Mouse (Mus musculus): ENCODE results near the gene Gm45837.

Gene Gm45837

DNA sequence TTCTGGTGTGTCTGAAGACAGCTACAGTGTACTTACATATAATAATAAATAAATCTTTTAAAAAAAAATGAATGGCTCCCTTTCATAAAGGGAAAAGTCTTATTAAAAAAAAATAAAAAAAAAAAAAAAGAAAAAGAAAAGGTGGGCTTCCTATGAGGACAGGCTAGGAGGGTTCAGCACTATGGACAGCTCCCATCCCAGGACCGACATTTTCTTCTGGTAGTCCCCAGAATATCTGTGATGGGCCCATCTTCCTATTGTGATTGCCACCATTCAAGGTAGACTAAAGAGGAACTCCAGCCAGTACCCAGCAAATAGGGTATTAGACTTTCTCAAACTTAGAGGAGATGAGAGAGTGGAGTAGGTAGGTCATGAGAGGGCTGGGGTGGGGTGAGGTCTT is 27.2 kb downstream of the Gm45837 start:
- DNase-seq (ENCODE audit: low spot score in 2 of 2) = no peak

DNA sequence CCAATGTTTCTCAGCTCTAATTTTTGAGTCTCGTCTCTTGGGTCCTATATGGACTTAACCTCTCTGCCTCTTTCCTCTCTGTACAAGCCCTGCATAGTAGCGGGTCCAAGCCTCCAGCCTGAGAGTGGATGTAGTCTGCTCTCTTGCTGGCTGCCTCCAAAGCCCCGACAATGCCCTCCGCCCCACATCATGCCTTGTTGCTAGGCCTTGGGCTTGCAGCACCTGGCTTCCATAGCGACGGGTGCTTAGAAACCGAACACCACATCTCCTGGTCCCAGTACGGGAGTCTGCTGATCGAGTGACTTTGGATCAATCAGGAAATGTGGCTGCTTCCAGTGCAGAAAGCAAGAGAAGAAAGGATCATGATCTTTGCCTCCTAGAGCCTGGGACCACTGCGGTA is 32.4 kb downstream of the Gm45837 start:
- DNase-seq (ENCODE audit: low spot score in 2 of 2) = no peak

DNA sequence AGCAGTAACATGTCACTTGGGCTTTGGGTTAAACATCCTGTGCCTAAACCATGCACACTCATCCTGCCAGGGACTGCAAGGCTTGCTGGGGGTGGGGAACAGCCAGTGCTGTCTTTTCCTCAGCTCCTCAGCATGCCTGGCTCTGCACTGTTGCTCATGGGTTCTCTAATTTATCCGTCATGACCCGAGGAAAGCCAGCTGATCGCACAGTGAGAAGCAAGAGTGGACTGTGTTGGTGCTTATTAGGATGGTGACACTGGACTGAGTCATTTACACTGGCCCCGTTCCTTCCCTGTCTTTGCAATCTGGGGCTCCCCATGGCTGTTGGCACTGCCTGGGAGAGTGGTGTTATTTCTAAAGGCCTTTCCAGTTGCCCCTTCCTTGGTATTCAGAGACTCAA is 33.5 kb downstream of the Gm45837 start:
- no peak for DNase-seq (ENCODE audit: low spot score in 2 of 2)

DNA sequence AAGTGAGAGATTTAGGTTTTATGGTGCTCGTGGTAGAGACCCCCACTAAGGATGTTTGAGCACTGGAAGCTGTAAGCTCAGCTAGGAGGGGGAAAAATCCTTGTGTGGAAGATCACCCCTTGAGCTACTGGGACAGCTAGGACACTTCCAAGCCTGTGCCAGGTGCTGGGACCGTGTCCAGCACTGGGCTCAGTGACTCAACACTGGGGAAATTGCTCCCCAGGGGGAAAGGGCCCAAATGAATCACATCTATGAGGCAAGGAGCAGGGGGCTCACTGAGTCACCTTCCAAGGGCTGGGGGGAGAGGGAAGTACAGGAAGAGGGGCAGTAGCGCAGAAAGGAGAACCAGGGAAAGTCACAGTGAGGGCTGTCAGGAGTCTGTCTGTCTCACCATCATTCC is 39.2 kb downstream of the Gm45837 start:
- no peak for DNase-seq (ENCODE audit: low spot score in 2 of 2)

DNA sequence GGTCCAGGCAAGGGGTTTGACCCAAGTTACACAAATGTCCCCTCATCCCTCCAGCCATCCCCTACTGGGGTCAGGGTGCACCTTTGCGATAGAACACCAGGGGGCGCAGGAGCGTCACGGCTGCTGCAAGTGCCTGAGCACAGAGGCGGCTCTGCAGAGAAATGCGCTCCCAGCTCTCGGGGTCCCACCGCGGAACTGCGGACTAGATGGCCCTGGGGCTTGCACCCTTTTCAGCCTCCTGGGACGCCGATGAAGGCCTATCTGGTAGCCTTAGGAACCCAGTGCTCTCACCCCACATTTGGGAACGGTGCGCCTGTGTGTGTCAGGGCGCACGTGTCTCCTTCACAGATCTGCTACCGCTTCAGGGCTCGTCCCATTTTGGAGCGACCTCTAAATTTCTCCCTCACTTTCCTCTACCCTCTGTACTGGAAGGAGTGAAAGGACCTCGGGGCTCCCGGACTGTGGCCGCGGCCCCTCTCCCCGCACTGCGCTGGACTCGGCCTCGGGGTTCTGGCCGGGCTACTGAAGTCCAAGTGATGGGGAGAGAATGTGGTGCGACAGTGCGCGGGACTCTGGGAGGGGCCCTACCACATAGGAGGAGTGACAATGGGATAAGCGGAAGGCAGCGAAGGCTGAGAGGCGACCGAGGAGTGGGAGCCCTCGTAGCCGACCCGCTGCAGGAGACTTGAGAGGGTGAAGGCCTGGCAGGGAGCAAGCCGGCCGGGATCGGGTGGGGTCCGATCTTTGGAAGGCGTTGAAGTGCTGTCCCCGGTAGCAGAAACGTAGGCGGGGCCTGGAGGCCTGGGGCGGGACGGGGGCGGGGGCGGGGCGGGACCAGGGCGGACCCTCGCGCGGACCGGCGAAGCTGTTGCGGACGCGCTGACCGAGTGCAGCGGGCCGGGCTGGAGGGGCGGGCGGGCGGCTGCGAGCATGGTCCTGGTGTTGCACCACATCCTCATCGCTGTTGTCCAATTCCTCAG is 40.0 kb downstream of the Gm45837 start:
- peak; percentile 84 to 87 for DNase-seq (ENCODE audit: low spot score in 2 of 2)

DNA sequence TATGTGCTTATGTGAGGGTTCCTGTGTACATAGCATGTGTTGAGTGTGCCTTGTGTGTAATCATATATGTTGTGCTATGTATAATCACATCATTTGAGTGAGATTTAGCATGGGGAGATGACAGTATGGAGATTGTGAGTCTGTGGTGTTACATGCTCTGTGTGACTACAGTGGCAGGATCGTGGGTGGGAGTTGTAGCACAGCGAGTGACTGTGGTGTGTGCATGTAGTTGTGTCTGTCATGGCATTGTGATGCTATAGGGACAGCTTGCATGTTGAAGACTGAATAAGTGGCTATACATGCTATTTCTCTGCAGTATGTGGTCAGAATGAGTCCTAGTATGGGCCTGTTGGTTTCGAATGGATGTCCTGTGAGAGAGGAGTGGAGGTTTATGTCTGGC is 42.0 kb downstream of the Gm45837 start:
- no peak for DNase-seq (ENCODE audit: low spot score in 2 of 2)

DNA sequence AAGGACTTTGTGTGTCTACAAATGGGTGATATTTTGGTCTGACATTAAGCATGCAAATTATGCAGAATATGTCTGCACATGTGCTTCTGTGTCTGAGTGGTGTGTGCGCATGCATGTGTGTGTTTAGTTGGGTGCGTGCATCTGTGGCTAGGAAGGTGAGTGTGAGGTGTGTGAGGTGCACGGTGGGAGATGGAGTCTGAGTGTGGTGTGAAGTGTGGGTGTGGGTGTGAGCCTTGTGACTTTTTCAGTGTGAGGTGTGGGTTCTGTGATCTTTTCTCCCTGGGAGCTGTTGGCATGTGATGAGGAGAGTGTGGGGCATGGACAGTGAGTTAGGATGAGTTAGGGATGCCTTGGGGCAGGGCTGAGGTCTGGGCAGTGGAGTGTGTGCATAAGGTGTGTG is 42.6 kb downstream of the Gm45837 start:
- no peak for DNase-seq (ENCODE audit: low spot score in 2 of 2)

DNA sequence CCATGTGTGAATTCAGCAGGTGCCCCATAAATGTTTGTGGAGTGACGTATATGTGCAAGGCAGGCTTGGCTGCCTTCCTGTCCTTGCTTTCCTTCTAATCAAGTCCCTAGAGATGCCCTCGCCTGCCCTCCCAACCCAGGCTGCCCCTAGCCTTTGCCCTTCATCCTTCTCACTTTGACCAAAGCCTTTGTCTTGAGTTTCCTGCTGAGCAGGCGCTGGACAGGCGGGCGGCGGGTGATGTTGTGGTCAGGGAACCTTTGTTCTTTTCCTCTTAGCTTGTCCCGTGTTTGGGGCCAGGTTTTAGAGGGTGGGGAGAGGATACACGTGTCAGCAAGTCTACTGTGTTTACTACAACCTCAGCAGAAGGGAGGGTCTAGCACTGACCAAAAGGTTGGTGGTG is 43.0 kb downstream of the Gm45837 start:
- DNase-seq (ENCODE audit: low spot score in 2 of 2) = peak; percentile 71 to 79

DNA sequence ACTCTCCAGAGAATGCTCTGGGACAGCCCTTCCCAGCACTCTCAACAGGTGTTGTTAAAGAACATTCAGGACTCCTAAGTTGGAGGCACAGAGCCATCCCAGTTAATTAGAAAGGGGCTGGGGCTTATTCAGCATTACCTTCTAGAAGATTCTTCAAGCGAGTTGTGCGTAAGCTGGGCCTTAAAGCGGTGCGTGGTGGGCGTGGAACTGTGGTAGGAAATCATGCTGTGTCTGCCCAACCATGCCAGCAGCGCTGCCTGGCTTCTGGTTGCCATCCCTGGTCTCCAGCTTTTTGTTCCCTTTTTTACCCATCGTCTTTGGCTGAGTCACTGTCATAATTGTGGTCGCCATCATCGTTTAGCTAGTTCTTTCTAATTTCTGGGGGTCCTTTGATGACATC is 43.8 kb downstream of the Gm45837 start:
- no peak for DNase-seq (ENCODE audit: low spot score in 2 of 2)

DNA sequence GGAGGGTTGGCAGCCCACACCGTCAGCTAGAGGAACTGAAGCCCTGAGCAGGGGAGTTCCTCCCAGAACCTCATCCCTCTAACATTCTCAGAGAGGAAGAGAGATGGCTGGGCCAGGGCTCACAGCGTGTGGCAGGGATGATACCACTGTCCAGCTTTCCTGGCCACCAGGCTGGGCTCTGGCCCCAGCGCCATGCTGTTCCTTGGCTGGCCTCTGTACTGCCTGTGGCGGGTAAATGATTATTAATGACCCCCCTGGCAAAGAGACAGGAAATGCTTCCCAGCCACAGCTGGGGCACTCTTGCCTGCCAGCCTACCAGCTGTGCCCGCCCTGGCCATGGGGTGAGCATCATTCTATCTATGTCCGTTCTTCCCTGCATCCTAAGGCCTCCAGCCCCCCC is 44.5 kb downstream of the Gm45837 start:
- DNase-seq (ENCODE audit: low spot score in 2 of 2) = no peak

DNA sequence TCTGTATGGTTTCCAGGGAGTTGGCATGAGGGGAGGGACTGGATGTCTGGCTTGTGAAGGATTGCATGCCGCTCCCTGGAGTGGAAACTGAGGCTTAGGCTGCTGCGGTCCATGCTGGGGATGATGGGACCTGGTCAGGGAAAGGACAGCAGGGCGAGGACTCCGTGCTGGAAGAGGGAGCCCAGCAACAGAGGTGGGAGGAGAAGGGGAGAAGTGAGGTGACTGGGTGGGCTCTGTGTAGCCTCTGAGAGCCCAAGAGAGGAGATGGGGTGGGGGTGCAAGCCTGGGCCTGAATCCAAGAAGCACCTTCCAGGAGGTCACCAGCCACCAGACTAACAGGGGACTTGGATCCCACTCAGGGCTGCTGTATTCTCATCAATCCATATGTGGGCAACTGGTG is 45.6 kb downstream of the Gm45837 start:
- DNase-seq (ENCODE audit: low spot score in 2 of 2) = no peak

DNA sequence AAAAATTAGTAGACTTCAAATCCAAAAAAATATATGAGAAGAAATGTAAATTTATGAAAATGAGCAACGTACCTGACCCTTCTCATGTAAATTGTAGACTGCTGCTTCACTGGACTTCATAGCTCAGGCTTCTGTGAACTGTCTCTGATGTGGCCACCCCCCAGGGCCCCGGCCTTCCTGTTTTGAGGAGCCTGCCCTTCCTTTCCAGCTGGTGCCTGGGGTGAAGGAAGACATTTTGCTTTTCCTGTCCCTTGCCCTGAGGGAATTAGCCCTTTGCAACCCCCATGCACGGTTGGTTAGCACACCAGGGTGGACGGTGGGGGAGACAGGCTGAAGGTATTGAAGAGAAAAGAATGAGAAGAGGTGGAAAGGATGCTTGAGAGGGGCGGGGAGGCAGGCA is 46.1 kb downstream of the Gm45837 start:
- DNase-seq (ENCODE audit: low spot score in 2 of 2) = peak in 1 of 2 experiments; percentile 61

DNA sequence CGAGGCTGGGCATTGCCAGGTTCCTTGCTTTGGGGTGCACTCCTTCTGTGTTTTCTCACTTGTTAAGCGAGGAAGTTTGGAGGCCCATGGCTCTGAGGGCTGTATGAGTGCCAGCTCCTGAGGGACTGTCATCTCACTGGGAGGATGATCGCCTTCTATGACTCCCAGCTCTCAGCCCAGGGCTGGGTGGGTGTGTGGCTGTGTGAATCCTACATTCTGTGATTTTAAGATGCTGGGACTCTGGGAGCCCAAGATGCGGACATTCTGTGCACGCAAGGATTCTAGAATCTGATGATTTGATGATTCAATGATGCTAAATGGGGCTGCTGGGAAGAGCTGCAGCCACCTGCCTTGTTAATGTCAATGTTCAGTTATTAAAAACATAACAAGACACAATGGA is 46.6 kb downstream of the Gm45837 start:
- DNase-seq (ENCODE audit: low spot score in 2 of 2) = no peak

DNA sequence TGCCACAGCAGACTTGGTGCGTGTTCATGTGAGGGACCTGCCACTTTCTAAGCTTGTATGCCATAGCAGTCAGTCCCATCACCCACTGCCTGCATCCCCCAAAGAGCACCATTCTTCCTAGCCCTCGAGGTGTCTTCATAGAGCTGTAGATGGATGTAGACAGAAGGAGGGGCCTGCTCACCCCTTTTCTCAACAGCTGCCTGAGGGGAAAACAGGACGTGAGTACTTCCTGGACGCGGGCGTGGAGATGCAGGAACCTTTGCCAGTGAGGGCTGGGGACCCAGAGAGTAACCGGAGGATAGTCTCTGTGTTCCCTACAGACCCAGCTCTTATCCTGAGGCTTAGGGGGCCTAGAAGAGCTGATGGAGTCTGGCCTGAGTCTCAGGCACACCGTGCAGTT is 47.1 kb downstream of the Gm45837 start:
- DNase-seq (ENCODE audit: low spot score in 2 of 2) = peak in 1 of 2 experiments; percentile 74

DNA sequence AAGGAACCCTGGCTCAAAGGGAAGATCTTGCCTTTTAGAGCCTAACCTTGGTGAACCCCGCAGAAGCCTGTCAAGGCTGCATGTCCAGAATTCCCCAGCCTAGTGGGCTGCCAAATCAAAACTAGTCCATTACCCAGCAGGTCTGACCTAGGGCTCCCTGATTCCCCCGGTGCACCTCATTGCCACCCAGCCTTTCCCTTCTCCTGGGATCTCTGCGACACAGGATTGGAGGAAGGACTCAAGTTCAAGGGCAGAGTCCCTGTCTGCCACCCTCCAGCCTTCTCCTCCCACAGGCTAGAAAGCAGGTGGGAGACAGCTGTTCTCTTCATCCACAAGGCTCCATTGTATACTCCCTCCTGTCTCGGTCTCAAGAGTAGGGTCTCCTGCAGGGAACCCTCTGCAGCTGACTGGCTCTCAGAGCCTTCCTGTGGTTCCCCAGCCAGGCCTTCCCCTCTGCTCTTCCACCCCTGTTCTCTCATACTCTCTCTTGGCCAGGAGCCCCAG is 47.6 kb downstream of the Gm45837 start:
- no peak for DNase-seq (ENCODE audit: low spot score in 2 of 2)

DNA sequence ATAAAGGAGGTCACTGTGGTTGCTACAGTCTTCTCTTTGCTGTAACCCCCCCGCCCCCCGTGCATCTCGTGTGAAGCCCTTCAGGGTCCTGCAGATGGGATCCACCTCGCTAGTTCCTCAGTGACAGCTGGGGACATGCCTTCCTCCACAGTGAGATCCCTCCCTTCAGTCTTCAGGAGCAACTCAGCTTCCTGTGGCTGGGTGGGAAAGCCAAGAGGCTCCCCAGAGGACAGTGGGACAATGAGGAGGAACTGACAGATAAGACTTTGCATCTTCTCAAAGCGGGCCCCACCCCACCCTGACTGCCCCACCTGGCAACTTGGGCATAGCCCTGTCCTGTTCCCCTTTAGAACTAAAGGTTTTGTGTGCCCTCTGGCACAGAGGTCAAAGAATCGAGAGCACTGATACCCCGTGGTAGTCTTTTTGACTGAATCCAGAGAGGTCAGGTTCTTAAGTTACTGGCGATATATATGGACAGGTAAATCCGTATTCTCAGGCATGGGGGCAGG is 48.7 kb downstream of the Gm45837 start:
- DNase-seq (ENCODE audit: low spot score in 2 of 2) = no peak

DNA sequence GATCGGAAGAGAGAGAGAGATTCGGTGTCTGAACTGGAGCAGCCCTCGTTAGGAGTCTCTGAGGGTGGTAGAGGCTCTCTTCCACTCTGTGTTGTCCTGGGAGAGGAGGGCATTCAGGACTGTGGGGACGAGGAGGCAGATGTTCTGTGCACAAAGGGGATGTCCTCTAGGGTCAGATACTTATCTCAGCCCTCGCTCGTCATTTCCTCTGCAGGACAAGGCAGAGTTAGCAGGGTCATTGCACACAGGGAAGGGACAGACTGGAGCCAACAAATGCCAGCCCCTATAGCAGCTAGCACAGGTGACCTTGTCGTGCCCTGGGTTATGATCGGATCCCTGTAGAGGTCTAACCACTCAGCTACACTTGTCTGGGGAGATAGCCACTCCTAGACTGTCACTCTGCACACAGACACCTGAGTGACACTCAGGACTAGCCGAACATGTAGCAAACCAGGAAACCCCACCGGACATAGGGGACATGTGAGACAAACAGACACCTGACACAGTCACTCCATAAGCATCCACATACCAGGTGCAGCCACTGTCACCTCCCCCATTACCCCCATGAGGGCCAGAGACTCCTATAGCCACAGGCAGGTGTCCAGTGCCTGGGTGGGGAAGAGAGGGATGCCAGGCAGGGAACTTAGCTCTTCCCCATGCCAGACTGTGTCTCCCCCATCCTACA is 49.4 kb downstream of the Gm45837 start:
- no peak for DNase-seq (ENCODE audit: low spot score in 2 of 2)

DNA sequence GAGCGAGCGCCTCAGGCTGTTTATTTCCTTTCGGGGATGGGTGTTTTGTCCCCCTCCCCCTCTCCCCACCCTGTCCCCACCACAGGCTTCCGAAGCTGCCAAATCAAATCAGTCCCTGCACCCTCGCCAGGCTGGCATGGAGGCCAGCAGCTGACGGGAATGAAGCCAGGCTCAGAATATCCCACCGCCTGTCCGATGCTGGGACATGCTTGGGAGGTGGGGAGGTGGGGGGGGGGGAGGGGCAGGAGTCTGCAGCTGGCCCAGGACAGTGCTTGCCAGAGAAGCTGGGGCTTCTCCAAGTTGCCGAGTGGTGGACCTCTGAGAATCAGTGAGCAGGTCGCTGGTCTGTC is 49.9 kb downstream of the Gm45837 start:
- DNase-seq (ENCODE audit: low spot score in 2 of 2) = peak; percentile 74 to 81

DNA sequence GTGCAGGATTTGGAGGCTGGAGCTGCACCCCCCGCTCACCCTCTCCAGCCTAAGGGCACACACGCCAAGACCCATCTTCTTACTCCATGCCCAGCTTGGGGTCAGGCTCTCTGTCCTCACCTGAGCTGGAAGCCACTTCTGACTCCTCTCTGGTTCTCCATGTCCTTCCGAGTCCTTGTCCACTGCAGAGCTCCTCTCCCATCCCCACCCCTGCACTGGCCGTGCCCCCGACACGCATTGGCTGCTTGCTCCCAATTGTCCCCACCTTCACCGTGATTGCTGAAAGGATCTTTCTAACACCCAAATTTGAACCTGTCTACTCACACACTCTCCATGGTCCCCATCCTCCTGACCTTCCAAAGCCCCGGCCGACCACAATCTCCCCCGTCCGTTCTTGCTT is 50.9 kb downstream of the Gm45837 start:
- no peak for DNase-seq (ENCODE audit: low spot score in 2 of 2)

DNA sequence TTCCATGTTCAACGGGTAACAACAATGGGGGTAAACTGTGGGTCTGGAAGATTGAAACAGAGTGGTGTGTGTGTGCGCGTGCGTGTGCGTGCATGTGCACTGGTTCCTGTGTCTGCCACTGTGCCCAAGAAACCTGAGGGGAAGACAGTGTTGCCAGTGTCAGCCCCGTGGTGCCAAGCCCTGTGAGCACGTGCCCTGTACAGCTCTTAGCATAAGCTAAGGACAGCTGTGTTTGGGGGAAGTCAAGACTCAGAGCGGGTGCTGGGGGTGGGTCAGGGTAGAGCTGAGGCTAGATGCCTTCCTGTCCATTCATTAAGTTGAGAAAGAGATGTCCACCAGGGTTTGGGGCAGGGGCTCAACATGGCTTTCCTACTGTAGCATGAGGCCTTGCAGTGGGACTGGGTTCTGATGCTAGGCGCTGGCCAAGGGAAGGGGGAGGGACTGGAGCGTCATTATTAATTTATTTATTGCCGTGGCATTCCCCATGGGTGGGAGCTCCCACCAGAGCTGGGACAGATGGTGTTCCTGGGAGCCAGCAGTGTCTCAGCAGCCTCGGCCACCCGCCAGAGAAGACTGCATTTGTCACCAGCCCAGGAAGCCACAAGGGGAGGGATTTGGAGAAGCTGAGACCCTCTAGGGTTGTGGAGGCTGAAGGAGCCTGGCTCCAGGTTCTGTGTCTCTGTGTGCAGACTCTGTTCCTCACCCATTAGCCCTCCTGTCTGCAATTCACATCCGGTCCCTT is 51.8 kb downstream of the Gm45837 start:
- DNase-seq (ENCODE audit: low spot score in 2 of 2) = no peak

DNA sequence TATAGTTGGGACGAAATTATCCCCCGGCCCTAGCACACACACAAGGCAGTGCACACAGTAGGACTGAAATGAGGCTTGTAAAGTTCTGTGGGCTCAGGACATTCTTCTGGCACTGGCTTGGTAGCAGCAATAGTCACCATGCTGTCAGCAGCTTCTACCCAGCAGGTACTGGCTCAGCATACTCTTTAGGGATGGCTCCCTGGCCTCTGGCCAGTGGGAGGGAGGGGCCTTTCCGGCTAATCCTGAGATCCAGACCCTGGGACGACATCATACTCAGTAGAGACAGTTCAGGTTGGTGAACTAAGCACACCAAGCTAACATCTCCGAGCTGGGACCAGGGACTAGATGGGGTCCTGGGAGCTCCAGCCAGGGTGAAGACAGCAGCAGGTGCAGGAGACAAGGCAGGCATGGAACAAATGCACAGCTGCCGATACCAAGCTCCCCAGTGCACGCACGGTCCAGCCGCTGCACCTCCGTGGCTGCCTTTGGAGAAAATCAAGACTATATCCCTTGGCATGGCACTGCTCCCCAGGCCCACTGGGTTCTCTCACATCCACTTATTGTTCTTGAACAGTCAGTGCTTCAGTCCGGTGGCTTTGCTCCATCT is 53.1 kb downstream of the Gm45837 start:
- DNase-seq (ENCODE audit: low spot score in 2 of 2) = no peak

DNA sequence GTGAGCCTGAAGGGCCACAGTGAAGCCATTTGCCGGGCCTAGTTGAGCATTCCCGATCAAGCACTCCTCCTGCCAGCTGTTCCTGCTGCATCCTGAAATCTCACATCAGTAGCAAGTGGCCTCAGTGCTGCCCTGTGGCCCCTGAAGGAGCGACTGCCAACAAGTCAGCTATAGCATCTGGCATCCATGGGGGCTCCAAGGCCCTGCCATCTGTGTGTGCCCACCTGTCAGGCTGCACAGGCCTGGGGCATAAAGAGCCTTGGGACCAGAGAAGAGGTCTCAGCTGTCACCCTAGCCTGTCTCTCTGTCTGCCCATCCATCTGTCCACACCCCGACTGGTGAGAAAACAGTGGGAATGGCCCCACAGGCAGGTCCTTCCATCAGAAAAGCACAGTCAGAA is 54.2 kb downstream of the Gm45837 start:
- DNase-seq (ENCODE audit: low spot score in 2 of 2) = no peak

All from heart, adult 9 months (tissue).